Mouse (Mus musculus): ENCODE measurements around the gene Gramd4. TPM values are rescaled to one million over a fixed set of nuclear protein-coding genes. Genes with fewer than 3 reads are reported as not detected.
A peak's percentile ranks its signal among the peaks of the same experiment; 100 is the strongest.

The Gramd4 gene
- polyA plus RNA-seq, 1 experiment from 2014 or later, result 11.7 TPM

DNA sequence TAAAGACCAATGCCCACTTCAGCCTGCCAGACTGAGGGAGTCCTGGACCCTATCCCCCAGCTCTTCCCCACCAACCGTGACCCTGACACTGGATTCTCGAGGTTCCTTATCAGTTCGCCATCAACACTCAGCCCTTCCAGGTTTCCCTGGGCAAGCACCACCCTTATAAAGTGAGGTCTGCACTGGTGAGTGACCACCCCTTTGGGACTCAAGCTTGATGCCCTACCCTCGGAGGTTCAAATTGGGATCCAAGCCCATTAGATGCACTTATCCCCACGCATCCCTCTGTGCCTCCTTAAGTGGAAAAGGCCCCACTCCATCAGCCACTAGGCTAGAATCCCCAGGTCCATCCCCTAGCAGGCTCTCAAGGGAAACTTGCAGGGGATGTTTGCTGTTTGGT is 126.6 kb downstream of the Gramd4 start:
- Histone ChIP-seq H3K9ac (ENCODE audit: low read length) (no peak overlapping the region), H3K4me1 (ENCODE audit: control insufficient read depth, insufficient read depth, low read length) (peaks cover 22% of the 10 kb centered on the region; the same call in 1 of the 2 replicates), H3K4me2 (ENCODE audit: low read depth) (peak overlapping the region; percentile 22; the same call in 1 of the 2 replicates), H3K27me3 (ENCODE audit: control insufficient read depth, insufficient read depth, low read length) (no peaks in the 10 kb centered on the region), H3K4me3 (ENCODE audit: low read depth, low read length) (no peak overlapping the region), H3K36me3 (ENCODE audit: control insufficient read depth, insufficient read depth, low read length) (no peaks in the 10 kb centered on the region), H3K9me3 (ENCODE audit: control insufficient read depth, low read length) (no peaks in the 10 kb centered on the region), H3K27ac (ENCODE audit: low read depth, low read length) (no peak overlapping the region)
- DNase-seq (ENCODE audit: low spot score), result no peak
- no peak for ATAC-seq (ENCODE audit: insufficient read depth, low FRiP score, low TSS enrichment)
- WGBS, result 83% methylated on average over 5 of the region's 5 CpGs

DNA sequence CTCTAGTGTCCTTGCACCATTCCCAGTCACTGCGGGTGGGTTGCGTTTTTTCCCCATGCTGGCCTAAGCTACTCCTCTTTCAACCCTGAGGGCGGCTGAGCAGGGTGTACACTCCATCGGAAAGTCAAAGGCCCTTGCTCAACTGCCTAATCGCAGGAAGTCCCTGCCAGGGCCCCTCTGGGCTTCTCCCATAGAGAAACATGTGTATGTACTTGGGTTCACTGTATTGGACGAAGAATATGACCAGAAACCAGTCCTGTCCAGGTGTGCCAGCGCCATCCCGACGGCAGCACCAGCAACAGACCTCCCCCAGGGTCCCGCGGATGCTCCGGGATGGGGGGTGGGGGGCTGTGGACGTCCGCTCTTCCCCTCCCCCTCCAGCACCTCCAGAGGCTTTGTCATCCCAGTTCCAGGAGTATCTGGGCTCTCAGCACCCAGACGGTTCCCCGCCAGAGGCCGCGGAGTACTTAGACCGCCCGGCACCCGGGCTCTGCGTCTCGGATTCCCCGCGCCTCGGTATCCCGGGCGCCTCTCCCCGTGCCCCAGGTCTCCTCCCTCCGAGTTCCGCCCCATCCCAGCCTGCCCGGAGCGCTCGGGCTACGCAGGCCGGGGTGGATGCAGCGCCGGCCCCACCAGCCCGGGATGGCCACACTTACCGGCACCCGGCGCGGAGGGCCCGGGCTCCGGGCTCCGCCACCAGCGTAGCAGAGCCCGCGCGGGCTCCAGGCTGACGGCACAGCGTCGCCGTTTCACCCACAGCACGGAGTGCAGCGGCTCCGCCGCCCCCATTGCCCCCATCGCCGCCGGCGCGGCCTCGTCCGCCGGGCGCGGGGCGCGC is 127.6 kb downstream of the Gramd4 start:
- Histone ChIP-seq H3K4me3 (ENCODE audit: low read depth, low read length) (peak overlapping the region; percentile 80), H3K4me2 (ENCODE audit: low read depth) (peak overlapping the region; percentile 90), H3K27ac (ENCODE audit: low read depth, low read length) (peak overlapping the region; percentile 65), H3K27me3 (ENCODE audit: control insufficient read depth, insufficient read depth, low read length) (no peaks in the 10 kb centered on the region), H3K9me3 (ENCODE audit: control insufficient read depth, low read length) (no peaks in the 10 kb centered on the region), H3K4me1 (ENCODE audit: control insufficient read depth, insufficient read depth, low read length) (peaks cover 24% of the 10 kb centered on the region; the same call in 1 of the 2 replicates), H3K36me3 (ENCODE audit: control insufficient read depth, insufficient read depth, low read length) (no peaks in the 10 kb centered on the region), H3K9ac (ENCODE audit: low read length) (peak overlapping the region; percentile 96)
- DNase-seq (ENCODE audit: low spot score) (peak; percentile 65), ATAC-seq (ENCODE audit: insufficient read depth, low FRiP score, low TSS enrichment) (peak; percentile 27; the same call in 1 of the 2 replicates)
- WGBS, result under 1% methylated on average over 57 of the region's 70 CpGs

DNA sequence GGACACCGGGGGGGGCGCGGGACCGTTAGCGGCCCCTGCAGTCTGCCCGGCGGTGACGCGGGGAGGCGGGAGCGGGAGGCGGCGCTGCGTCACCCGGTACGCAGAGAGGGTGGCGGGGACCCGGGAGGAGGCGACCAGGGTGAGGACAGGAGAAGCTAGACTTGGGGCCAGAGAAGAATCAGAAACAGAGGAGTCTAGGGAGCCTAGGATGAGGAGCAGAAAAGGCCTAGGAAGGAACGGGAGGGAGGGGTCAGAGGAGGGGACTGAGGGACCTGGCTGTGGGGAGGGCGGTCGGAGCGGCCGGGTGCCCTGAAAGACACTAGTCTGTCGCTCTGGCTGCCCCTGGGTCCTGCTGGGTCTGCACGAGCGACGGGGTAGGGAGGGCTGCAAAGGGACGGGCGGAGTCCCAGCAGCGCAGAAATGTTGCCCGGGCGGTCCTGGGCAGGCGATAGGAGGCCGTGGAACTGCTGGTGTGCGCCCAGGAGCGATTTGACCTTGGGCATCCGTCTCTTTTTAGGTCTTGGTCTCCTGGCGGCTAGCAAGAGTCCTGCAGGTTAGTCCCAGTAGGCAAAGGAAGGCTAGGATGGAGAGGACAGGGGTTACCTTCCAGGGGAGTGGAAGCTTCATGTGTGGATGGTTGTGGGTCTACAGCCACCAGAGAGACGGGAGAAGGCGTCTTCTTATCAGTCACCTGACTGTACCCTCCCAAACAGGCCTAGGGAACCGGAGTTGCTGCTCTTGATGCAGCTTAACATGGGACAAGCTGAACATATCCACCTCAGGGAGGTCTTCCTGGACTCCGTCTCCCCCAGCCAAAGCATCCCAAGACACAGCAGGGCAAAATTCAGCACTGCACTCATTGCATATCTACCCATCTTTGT is 128.4 kb downstream of the Gramd4 start, which contains the start of gene Cerk:
Cerk (minus strand) TSS at position 453 of the 881 bp plus-strand sequence.
- Histone ChIP-seq H3K9ac (ENCODE audit: low read length) (peak within 1 kb of the TSS; percentile 96), H3K27me3 (ENCODE audit: control insufficient read depth, insufficient read depth, low read length) (no peaks in the 10 kb centered on the region), H3K4me2 (ENCODE audit: low read depth) (peak within 1 kb of the TSS; percentile 90), H3K36me3 (ENCODE audit: control insufficient read depth, insufficient read depth, low read length) (no peaks in the 10 kb centered on the region), H3K27ac (ENCODE audit: low read depth, low read length) (peak within 1 kb of the TSS; percentile 65), H3K9me3 (ENCODE audit: control insufficient read depth, low read length) (no peaks in the 10 kb centered on the region), H3K4me3 (ENCODE audit: low read depth, low read length) (peak within 1 kb of the TSS; percentile 80), H3K4me1 (ENCODE audit: control insufficient read depth, insufficient read depth, low read length) (peaks cover 24% of the 10 kb centered on the region; the same call in 1 of the 2 replicates)
- peak; percentile 66; the same call in 1 of the 2 replicates for ATAC-seq (ENCODE audit: insufficient read depth, low FRiP score, low TSS enrichment)
- peak; percentile 68 for DNase-seq (ENCODE audit: low spot score)
- 3% methylated on average over 43 of the region's 43 CpGs for WGBS

DNA sequence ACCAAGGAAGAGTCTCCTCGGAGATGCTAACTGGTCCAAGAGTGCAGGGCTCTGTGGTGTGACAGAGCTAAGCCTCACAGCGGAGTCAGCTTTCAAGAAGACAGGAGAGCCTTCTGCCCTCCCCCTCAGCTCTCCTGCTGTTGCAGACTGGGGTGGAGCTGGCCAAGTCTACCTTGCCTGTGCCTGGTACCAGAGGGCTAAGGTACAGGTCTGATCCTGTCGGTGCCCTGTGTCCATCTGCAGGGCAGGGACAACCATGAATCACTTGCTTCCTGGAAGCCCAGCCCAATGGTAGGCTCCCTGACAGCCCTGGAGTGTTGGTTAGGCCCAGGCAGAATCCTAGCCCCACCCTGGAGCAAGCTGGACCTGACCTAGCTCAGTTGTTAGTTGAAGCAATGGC is 129.2 kb downstream of the Gramd4 start:
- Histone ChIP-seq H3K36me3 (ENCODE audit: control insufficient read depth, insufficient read depth, low read length) (no peaks in the 10 kb centered on the region), H3K9me3 (ENCODE audit: control insufficient read depth, low read length) (no peaks in the 10 kb centered on the region), H3K9ac (ENCODE audit: low read length) (no peak overlapping the region), H3K27ac (ENCODE audit: low read depth, low read length) (no peak overlapping the region), H3K4me3 (ENCODE audit: low read depth, low read length) (no peak overlapping the region), H3K4me1 (ENCODE audit: control insufficient read depth, insufficient read depth, low read length) (peaks cover 24% of the 10 kb centered on the region; the same call in 1 of the 2 replicates), H3K4me2 (ENCODE audit: low read depth) (no peak overlapping the region), H3K27me3 (ENCODE audit: control insufficient read depth, insufficient read depth, low read length) (no peaks in the 10 kb centered on the region)
- WGBS, result 50% methylated on average over 3 of the region's 3 CpGs
- ATAC-seq (ENCODE audit: insufficient read depth, low FRiP score, low TSS enrichment) (no peak), DNase-seq (ENCODE audit: low spot score) (no peak)

Other genes starting within 250 kb of the Gramd4 start
- 23.0 and 25.8 TPM in 2 replicates for gene Cdpf1, start 246.0 kb upstream of the Gramd4 start, polyA plus RNA-seq (2014; fragmentation: Nextera tagmentation; extraction: Ambion mirVana)
- gene Pkdrej, start 236.0 kb upstream of the Gramd4 start, polyA plus RNA-seq (2014; fragmentation: Nextera tagmentation; extraction: Ambion mirVana), result 0.03 and 0.09 TPM in 2 replicates
- 2.9 and 3.9 TPM in 2 replicates for gene Ttc38, start 225.4 kb upstream of the Gramd4 start, polyA plus RNA-seq (2014; fragmentation: Nextera tagmentation; extraction: Ambion mirVana)
- gene Gtse1, start 197.9 kb upstream of the Gramd4 start, polyA plus RNA-seq (2014; fragmentation: Nextera tagmentation; extraction: Ambion mirVana), result 37.1 and 40.3 TPM in 2 replicates
- 32.4 and 34.0 TPM in 2 replicates for gene Trmu, start 178.4 kb upstream of the Gramd4 start, polyA plus RNA-seq (2014; fragmentation: Nextera tagmentation; extraction: Ambion mirVana)
- 5.1 and 5.4 TPM in 2 replicates for gene Celsr1, start 23.9 kb upstream of the Gramd4 start, polyA plus RNA-seq (2014; fragmentation: Nextera tagmentation; extraction: Ambion mirVana)
- gene Cerk, start 128.4 kb downstream of the Gramd4 start, polyA plus RNA-seq (2014; fragmentation: Nextera tagmentation; extraction: Ambion mirVana), result 21.4 and 26.8 TPM in 2 replicates
- gene Tbc1d22a, start 156.8 kb downstream of the Gramd4 start, polyA plus RNA-seq (2014; fragmentation: Nextera tagmentation; extraction: Ambion mirVana), result 9.9 TPM in 2 replicates

Data from neural tube, embryonic 11.5 days (tissue).